Mouse (Mus musculus): ENCODE results near the gene 1700006A11Rik. TPM values are rescaled to one million over a fixed set of nuclear protein-coding genes. Genes with fewer than 3 reads are reported as not detected.

1700006A11Rik gene
- total and polyA plus RNA-seq, 2 experiments from 2014 or later = not detected

DNA sequence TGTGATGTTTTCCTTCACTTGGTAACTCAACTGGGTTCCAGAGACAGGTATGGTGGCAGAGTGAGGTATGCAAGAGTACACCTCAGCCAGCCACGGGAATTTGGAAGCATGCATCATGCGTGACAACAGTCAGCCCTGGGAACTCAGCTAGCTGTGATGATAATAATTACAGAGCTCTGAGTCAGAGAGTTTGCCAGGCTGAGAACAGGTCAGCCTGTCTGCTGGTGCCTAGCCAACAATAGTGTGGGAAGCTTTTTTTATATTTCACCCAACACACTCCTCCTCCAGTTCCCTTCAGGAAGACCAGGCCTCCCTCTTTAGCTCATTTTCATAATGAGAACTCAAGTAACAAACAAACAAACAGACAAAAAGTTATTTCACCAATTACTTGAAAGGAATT lies 53.8 kb downstream of the 1700006A11Rik start:
- H3K27ac ChIP-seq (ENCODE audit: low read depth, low read length) = no peak overlapping the region
- no peak for ATAC-seq
- no peaks in the 10 kb centered on the region for H3K4me1 ChIP-seq (ENCODE audit: insufficient read depth)
- no peak overlapping the region for H3K4me3 ChIP-seq (ENCODE audit: low read depth, low read length)
- 76% methylated on average over 2 of the region's 2 CpGs for WGBS
- H3K9me3 ChIP-seq (ENCODE audit: low read length) = no peaks in the 10 kb centered on the region
- no peaks in the 10 kb centered on the region for H3K27me3 ChIP-seq (ENCODE audit: insufficient read depth, low read length)
- no peak overlapping the region for H3K4me2 ChIP-seq (ENCODE audit: low read depth)
- no peak overlapping the region for H3K9ac ChIP-seq
- no peaks in the 10 kb centered on the region for H3K36me3 ChIP-seq (ENCODE audit: insufficient read depth)
- no peak for TF ChIP-seq CTCF (IDR thresholded peaks at IDR 0.05; ENCODE audit: low read depth)
- DNase-seq = no peak

DNA sequence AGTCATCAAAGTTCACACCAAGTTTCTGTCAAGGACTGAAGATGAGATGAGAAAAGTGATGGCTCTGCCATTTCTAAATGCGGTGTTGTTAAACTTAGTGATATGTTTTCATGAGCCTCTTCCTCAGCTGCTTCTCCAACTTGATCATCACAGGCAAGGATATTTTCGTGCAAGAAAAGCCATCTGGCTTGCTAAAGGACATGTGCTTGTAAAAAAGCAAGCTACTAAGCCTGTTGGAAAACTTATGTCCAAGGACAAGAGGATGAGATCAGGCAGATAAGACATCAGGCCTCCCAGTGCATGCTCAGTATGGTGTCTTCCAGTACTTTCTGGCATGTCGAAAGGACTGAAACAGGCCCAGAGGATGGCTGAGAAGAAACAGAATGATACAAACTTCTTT lies 68.3 kb downstream of the 1700006A11Rik start:
- Histone ChIP-seq H3K9ac (no peak overlapping the region), H3K4me3 (ENCODE audit: low read depth, low read length) (no peak overlapping the region), H3K36me3 (ENCODE audit: insufficient read depth) (no peaks in the 10 kb centered on the region), H3K9me3 (ENCODE audit: low read length) (no peaks in the 10 kb centered on the region), H3K27me3 (ENCODE audit: insufficient read depth, low read length) (no peaks in the 10 kb centered on the region), H3K27ac (ENCODE audit: low read depth, low read length) (no peak overlapping the region), H3K4me2 (ENCODE audit: low read depth) (no peak overlapping the region), H3K4me1 (ENCODE audit: insufficient read depth) (no peaks in the 10 kb centered on the region)
- no peak for TF ChIP-seq CTCF (IDR thresholded peaks at IDR 0.05; ENCODE audit: low read depth)
- peak; percentile 13 for DNase-seq
- WGBS = 66% methylated on average over 3 of the region's 3 CpGs
- peak; percentile 73 for ATAC-seq

Other genes starting within 250 kb of the 1700006A11Rik start
- gene Tram1l1, start 105.2 kb downstream of the 1700006A11Rik start, total RNA-seq (2014; rRNA removed) = 20.3 and 23.0 TPM in 2 replicates
- gene Tram1l1, start 105.2 kb downstream of the 1700006A11Rik start, polyA plus RNA-seq (2015; fragmentation: Nextera tagmentation; extraction: Ambion mirVana) = 27.9 and 35.8 TPM in 2 replicates
- gene 1700003H04Rik, start 155.1 kb upstream of the 1700006A11Rik start, total RNA-seq (2014; rRNA removed) = not detected in 2 replicates
- gene 1700003H04Rik, start 155.1 kb upstream of the 1700006A11Rik start, polyA plus RNA-seq (2015; fragmentation: Nextera tagmentation; extraction: Ambion mirVana) = not detected in 2 replicates

Measured in forebrain, postnatal 0 days (tissue).